Mouse (Mus musculus): ENCODE results near the gene Psmc3.

DNA sequence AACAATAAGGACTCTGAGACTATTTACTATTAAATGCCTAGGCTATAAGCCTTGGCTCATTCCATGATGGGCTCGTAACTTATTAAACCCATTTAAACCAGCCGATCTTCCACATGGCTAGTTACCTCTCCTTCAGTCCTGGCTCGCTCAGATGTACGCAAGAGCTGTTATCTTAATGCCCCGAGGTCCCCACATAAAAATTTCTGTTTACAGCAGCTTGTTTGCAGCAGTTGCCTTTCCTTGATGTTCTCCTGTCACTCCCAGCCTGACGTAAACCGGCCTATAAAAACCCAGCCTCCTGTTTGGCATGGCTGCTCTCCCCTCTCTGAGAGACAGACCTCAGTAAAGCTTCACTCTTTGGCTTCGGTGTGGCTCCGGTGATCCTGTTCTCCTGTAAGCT lies 6.5 kb upstream of the Psmc3 start:
- TF ChIP-seq HCFC1 (IDR thresholded peaks at IDR 0.05; ENCODE audit: borderline replicate concordance, insufficient read depth, low read length) (no peak), MAFK (IDR thresholded peaks at IDR 0.05; ENCODE audit: insufficient read depth, low read depth, low read length) (no peak), CHD2 (IDR thresholded peaks at IDR 0.05; ENCODE audit: low read depth, low read length) (no peak)

All from ES-E14 (cell line).